Mouse (Mus musculus): ENCODE measurements at regions not wholly inside any gene's neighbourhood (a gene's known extent, or its start where the extent isn't known, plus 50 kb on each side); places are given as distances from the start of the nearest gene placed in this dataset.

- no peak for DNase-seq
These were observed 63.1 kb downstream of the Gm11011 start for GRCm38 (mm10) chr2:169524429-169524828.

- no peak for DNase-seq
These were observed 67.6 kb downstream of the Gm11011 start for GRCm38 (mm10) chr2:169519941-169520340.

- DNase-seq: peak in 1 of 2 experiments; percentile 1
These were observed 72.2 kb downstream of the Gm11011 start for GRCm38 (mm10) chr2:169515350-169515749.

- no peak for DNase-seq
These were observed 76.8 kb downstream of the Gm11011 start for GRCm38 (mm10) chr2:169510741-169511140.

- DNase-seq: no peak
These were observed 78.1 kb downstream of the Gm11011 start for GRCm38 (mm10) chr2:169509406-169509805.

- no peak for DNase-seq
These were observed 83.0 kb downstream of the Gm11011 start for GRCm38 (mm10) chr2:169504416-169505057.

GRCm38 (mm10) chr2:169503598-169503958, 84.0 kb downstream of the Gm11011 start:
- no peak for DNase-seq

- DNase-seq: no peak
These were observed 84.6 kb downstream of the Gm11011 start for GRCm38 (mm10) chr2:169502717-169503597.

GRCm38 (mm10) chr2:169501736-169502340, 85.7 kb downstream of the Gm11011 start:
- DNase-seq: no peak

- DNase-seq: no peak
These were observed 92.2 kb downstream of the Gm11011 start for GRCm38 (mm10) chr2:169495368-169495767.

GRCm38 (mm10) chr2:169494503-169495311, 92.8 kb downstream of the Gm11011 start:
- peak in 1 of 2 experiments; percentile 3 for DNase-seq

- no peak for DNase-seq
These were observed 93.8 kb downstream of the Gm11011 start for GRCm38 (mm10) chr2:169493609-169494275.

- DNase-seq: peak; percentile 59 to 82
These were observed 103.6 kb downstream of the Gm11011 start for GRCm38 (mm10) chr2:169483934-169484333.

GRCm38 (mm10) chr2:169481731-169482465, 105.6 kb downstream of the Gm11011 start:
- peak; percentile 9 to 10 for DNase-seq

- DNase-seq: no peak
These were observed 113.0 kb downstream of the Gm11011 start for GRCm38 (mm10) chr2:169474418-169475112.

- DNase-seq: no peak
These were observed 118.0 kb downstream of the Gm11011 start for GRCm38 (mm10) chr2:169469538-169469937.

- DNase-seq: no peak
These were observed 119.9 kb downstream of the Gm11011 start for GRCm38 (mm10) chr2:169467621-169468020.

- DNase-seq: no peak
These were observed 123.4 kb downstream of the Gm11011 start for GRCm38 (mm10) chr2:169464106-169464505.

GRCm38 (mm10) chr2:169461491-169462039, 126.0 kb downstream of the Gm11011 start:
- DNase-seq: no peak

GRCm38 (mm10) chr2:169452956-169453355, 134.6 kb downstream of the Gm11011 start:
- no peak for DNase-seq

All from adrenal gland, postnatal 36 days (tissue).